12 mouse cellular contexts compared by ENCODE assay signal in the genomic region with DNA sequence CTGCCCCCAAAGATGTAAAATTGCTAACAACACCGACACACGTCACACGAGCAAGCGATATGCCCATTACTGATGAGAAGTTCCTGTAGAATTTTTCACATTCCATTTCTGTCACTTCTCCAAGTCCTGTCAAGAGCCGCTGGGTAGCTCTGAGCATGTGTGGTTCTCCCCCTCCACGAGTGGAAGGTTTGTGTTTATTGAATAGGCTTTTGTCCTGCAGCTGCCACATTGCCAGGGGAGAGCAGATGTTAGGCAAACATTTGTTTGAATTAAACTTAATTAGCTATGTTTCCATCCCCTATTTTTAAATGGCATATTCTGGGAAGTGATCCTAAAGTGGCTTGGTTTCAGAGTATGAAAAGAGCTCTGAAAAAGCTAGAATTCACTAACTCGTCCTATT.
A peak's percentile ranks its signal among the peaks of the same experiment; 100 is the strongest.
DNase-seq lines count a peak whose midpoint lies in the region; ATAC-seq and TF ChIP-seq lines count a peak whose summit lies in the region.
"Had no signal": no experiment of that assay in that cellular context is flagged by ENCODE, and none has a peak within 500 bp of the region (broad histone marks: within the 10 kb centered on the region; RNA-seq: fewer than 3 reads in every experiment).

No protein-coding gene starts in this region.

- no peak overlapping the region for H3K9ac ChIP-seq in kidney, postnatal 0 days (ENCODE audit: low read depth, low read length)
- H3K9ac ChIP-seq in neural tube, embryonic 14.5 days (replicated peaks; ENCODE audit: low read depth, low read length): no peak overlapping the region
- no peak overlapping the region for H3K9ac ChIP-seq in neural tube, embryonic 15.5 days (replicated peaks)
- H3K9ac ChIP-seq in forebrain, embryonic 14.5 days (ENCODE audit: low read length): no peak overlapping the region
- H3K9ac ChIP-seq in liver, embryonic 12.5 days: no peak overlapping the region

- no peak overlapping the region for H3K4me3 ChIP-seq in kidney, postnatal 0 days (replicated peaks; ENCODE audit: low read depth, low read length)
- no peak overlapping the region for H3K4me3 ChIP-seq in neural tube, embryonic 14.5 days (ENCODE audit: low read depth, low read length)
- H3K4me3 ChIP-seq in neural tube, embryonic 15.5 days (replicated peaks): no peak overlapping the region
- H3K4me3 ChIP-seq in forebrain, embryonic 14.5 days (ENCODE audit: low read depth, low read length): no peak overlapping the region
- no peak overlapping the region for H3K4me3 ChIP-seq in liver, embryonic 12.5 days

- 65% methylated on average over 7 of the region's 7 CpGs for WGBS in kidney, postnatal 0 days
- 47% methylated on average over 7 of the region's 7 CpGs for WGBS in neural tube, embryonic 14.5 days
- 52% methylated on average over 7 of the region's 7 CpGs for WGBS in neural tube, embryonic 15.5 days
- WGBS in forebrain, embryonic 14.5 days: 30% methylated on average over 7 of the region's 7 CpGs
- 59% methylated on average over 7 of the region's 7 CpGs for WGBS in liver, embryonic 12.5 days (ENCODE audit: insufficient replicate concordance)

- no peaks in the 10 kb centered on the region for H3K36me3 ChIP-seq in kidney, postnatal 0 days (ENCODE audit: insufficient read depth, low read length)
- H3K36me3 ChIP-seq in neural tube, embryonic 14.5 days (ENCODE audit: control insufficient read depth, insufficient read depth, low read length): no peaks in the 10 kb centered on the region
- H3K36me3 ChIP-seq in neural tube, embryonic 15.5 days: no peaks in the 10 kb centered on the region
- no peaks in the 10 kb centered on the region for H3K36me3 ChIP-seq in forebrain, embryonic 14.5 days (ENCODE audit: control insufficient read depth, insufficient read depth, low read length)
- H3K36me3 ChIP-seq in liver, embryonic 12.5 days: no peaks in the 10 kb centered on the region

- no peaks in the 10 kb centered on the region for H3K4me1 ChIP-seq in kidney, postnatal 0 days (replicated peaks; ENCODE audit: insufficient read depth, low read length)
- H3K4me1 ChIP-seq in neural tube, embryonic 14.5 days (ENCODE audit: control insufficient read depth, insufficient read depth, low read length): no peaks in the 10 kb centered on the region
- no peaks in the 10 kb centered on the region for H3K4me1 ChIP-seq in neural tube, embryonic 15.5 days
- H3K4me1 ChIP-seq in forebrain, embryonic 14.5 days (ENCODE audit: control insufficient read depth, insufficient read depth, low read length): peaks cover 4% of the 10 kb centered on the region; the same call in 1 of the 2 replicates
- no peaks in the 10 kb centered on the region for H3K4me1 ChIP-seq in liver, embryonic 12.5 days

- peak; percentile 53 for DNase-seq in kidney, postnatal 0 days (ENCODE audit: low spot score)
- no peak for DNase-seq in kidney, postnatal 14 days
- peak; percentile 84 for DNase-seq in forebrain, embryonic 14.5 days (ENCODE audit: low spot score)
- no peak for DNase-seq in adrenal gland, adult 18-20 months (ENCODE audit: low spot score in 2 of 2)
- DNase-seq: cerebellum, postnatal 10 days; heart, adult 18-20 months; heart, postnatal 4 days; kidney, postnatal 10 days; thymus, postnatal 14 days had no signal

- no peak for ATAC-seq in kidney, postnatal 0 days (replicated peaks; ENCODE audit: low FRiP score, low read depth)
- ATAC-seq in neural tube, embryonic 14.5 days (ENCODE audit: low read depth): no peak; the same call in 1 of the 2 replicates
- no peak for ATAC-seq in neural tube, embryonic 15.5 days (ENCODE audit: low FRiP score)
- peak; percentile 83 for ATAC-seq in forebrain, embryonic 14.5 days
- ATAC-seq in liver, embryonic 12.5 days: no peak

- H3K27ac ChIP-seq in kidney, postnatal 0 days: no peak overlapping the region
- peak overlapping the region; percentile 10; the same call in 1 of the 2 replicates for H3K27ac ChIP-seq in neural tube, embryonic 14.5 days (ENCODE audit: low read depth, low read length)
- no peak overlapping the region for H3K27ac ChIP-seq in neural tube, embryonic 15.5 days (replicated peaks)
- no peak overlapping the region for H3K27ac ChIP-seq in forebrain, embryonic 14.5 days (ENCODE audit: low read depth, low read length)
- H3K27ac ChIP-seq in liver, embryonic 12.5 days: no peak overlapping the region

- no peak for TF ChIP-seq CTCF in kidney, postnatal 0 days (IDR thresholded peaks at IDR 0.05; ENCODE audit: low read depth)

- H3K9me3 ChIP-seq in kidney, postnatal 0 days (replicated peaks; ENCODE audit: low read length): no peaks in the 10 kb centered on the region
- no peaks in the 10 kb centered on the region for H3K9me3 ChIP-seq in neural tube, embryonic 14.5 days (ENCODE audit: control insufficient read depth, low read length)
- no peaks in the 10 kb centered on the region for H3K9me3 ChIP-seq in neural tube, embryonic 15.5 days (replicated peaks)
- no peaks in the 10 kb centered on the region for H3K9me3 ChIP-seq in forebrain, embryonic 14.5 days (replicated peaks; ENCODE audit: control insufficient read depth, low read length)
- no peaks in the 10 kb centered on the region for H3K9me3 ChIP-seq in liver, embryonic 12.5 days (replicated peaks)

- H3K4me2 ChIP-seq in kidney, postnatal 0 days (ENCODE audit: low read length): no peak overlapping the region
- H3K4me2 ChIP-seq in neural tube, embryonic 14.5 days (ENCODE audit: low read depth, low read length): no peak overlapping the region
- H3K4me2 ChIP-seq in neural tube, embryonic 15.5 days: no peak overlapping the region
- no peak overlapping the region for H3K4me2 ChIP-seq in forebrain, embryonic 14.5 days (ENCODE audit: low read length)
- H3K4me2 ChIP-seq in liver, embryonic 12.5 days: no peak overlapping the region

- H3K27me3 ChIP-seq in kidney, postnatal 0 days (ENCODE audit: insufficient read depth, low read length): no peaks in the 10 kb centered on the region
- no peaks in the 10 kb centered on the region for H3K27me3 ChIP-seq in neural tube, embryonic 14.5 days (ENCODE audit: control insufficient read depth, insufficient read depth, low read length)
- H3K27me3 ChIP-seq in neural tube, embryonic 15.5 days (replicated peaks): no peaks in the 10 kb centered on the region
- no peaks in the 10 kb centered on the region for H3K27me3 ChIP-seq in forebrain, embryonic 14.5 days (replicated peaks; ENCODE audit: control insufficient read depth, insufficient read depth, low read length)
- no peaks in the 10 kb centered on the region for H3K27me3 ChIP-seq in liver, embryonic 12.5 days (replicated peaks)

Comparison
In these comparisons a context has a peak if more than half of its experiments do, and no peak if none do; other contexts are left out.
1. DNase-seq: peak in kidney, postnatal 0 days (single experiment) and forebrain, embryonic 14.5 days (single experiment); none in kidney, postnatal 14 days (single experiment) and adrenal gland, adult 18-20 months (0 of 2).